Mouse (Mus musculus) CH12.LX (cell line): ENCODE measurements around the gene Ttll11.

Experiments
- CTCF ChIP-seq, 2 experiments: IDR thresholded peaks in 1 of 2; conservative IDR thresholded peaks in 1 of 2; 2 replicates each; pipeline ENCODE4 v1.5.1; 2011 to 2012; ENCODE audit warnings: low read depth in 2 of 2, low read length in 2 of 2, improper control_type of control experiment in 1 of 2, inconsistent platforms in 1 of 2, mild to moderate bottlenecking in 1 of 2, moderate library complexity in 1 of 2
- MAX ChIP-seq: IDR thresholded peaks from 2 replicates; pipeline ENCODE4 v1.6.1; 2011; ENCODE audit warnings: low read length, improper control_type of control experiment
- POLR2A ChIP-seq: IDR thresholded peaks from 2 replicates; pipeline ENCODE4 v1.6.1; 2011; ENCODE audit warnings: low read depth, mild to moderate bottlenecking, improper control_type of control experiment, low read length
- ZMIZ1 ChIP-seq: IDR thresholded peaks from 2 replicates; pipeline ENCODE4 v1.6.1; 2012; ENCODE audit warnings: low read depth, mild to moderate bottlenecking, inconsistent platforms, low read length, improper control_type of control experiment

DNA sequence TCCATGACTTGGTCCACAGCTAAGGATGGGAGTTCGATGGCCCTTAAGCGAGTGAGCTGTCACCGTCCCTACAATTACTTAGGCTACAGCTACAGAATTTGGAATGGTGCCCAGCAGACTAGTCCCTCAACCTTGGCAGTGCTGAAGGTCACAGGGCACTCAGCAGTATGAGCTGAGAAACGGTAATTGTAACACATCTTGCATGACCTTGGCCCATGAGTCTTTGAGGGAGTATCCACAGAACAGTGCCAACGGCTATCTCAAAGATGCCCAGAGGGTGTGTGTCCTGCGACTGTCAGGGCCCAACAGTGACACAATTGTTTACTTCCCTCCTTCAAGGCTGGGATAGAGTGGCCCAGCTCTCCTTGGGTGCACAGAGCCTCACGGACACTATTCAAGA is 118.5 kb downstream of the Ttll11 start:
- TF ChIP-seq CTCF (conservative IDR thresholded peaks at IDR 0.05 in 1 of 2, IDR thresholded peaks at IDR 0.05 in 1 of 2; ENCODE audit: low read depth in 2 of 2, low read length in 2 of 2) (no peak), POLR2A (no peak), ZMIZ1 (no peak), MAX (no peak)
